ENCODE assay signal across 12 mouse cellular contexts in genomic region chr12:57500246-57500645, GRCm38 (mm10).
"Had no signal": no experiment of that assay in that cellular context is flagged by ENCODE, and none has a peak within 500 bp of the region (broad histone marks: within the 10 kb centered on the region; RNA-seq: fewer than 3 reads in every experiment).

No protein-coding gene starts in this region.

- H3K27me3 ChIP-seq: midbrain, embryonic 13.5 days; midbrain, embryonic 15.5 days; neural tube, embryonic 12.5 days had no signal

- H3K4me2 ChIP-seq: midbrain, embryonic 11.5 days; midbrain, embryonic 13.5 days; midbrain, embryonic 15.5 days; neural tube, embryonic 12.5 days had no signal

- H3K9me3 ChIP-seq: midbrain, embryonic 13.5 days; midbrain, embryonic 15.5 days; neural tube, embryonic 12.5 days had no signal

- H3K4me1 ChIP-seq: midbrain, embryonic 13.5 days; midbrain, embryonic 15.5 days; neural tube, embryonic 12.5 days had no signal

- H3K27ac ChIP-seq: liver, embryonic 14.5 days; midbrain, embryonic 13.5 days; midbrain, embryonic 15.5 days; neural tube, embryonic 12.5 days had no signal

- H3K9ac ChIP-seq: liver, embryonic 14.5 days; midbrain, embryonic 13.5 days; midbrain, embryonic 15.5 days; neural tube, embryonic 12.5 days had no signal

- H3K4me3 ChIP-seq: midbrain, embryonic 13.5 days; midbrain, embryonic 15.5 days; neural tube, embryonic 12.5 days had no signal

- DNase-seq: lung, adult 18-20 months; lung, postnatal 10 days; lung, postnatal 4 days; right cerebral cortex, postnatal 14 days; spleen, adult 18-20 months; thymus, adult 18-20 months; thymus, postnatal 36 days had no signal

- H3K36me3 ChIP-seq: midbrain, embryonic 13.5 days; midbrain, embryonic 15.5 days; neural tube, embryonic 12.5 days had no signal

- ATAC-seq: midbrain, embryonic 13.5 days; midbrain, embryonic 15.5 days had no signal
